Mouse (Mus musculus) heart, postnatal 0 days (tissue): ENCODE results near the gene Tulp1.

Experiments
- CTCF ChIP-seq: IDR thresholded peaks from 2 replicates; pipeline ENCODE4 v1.5.1; 2016; ENCODE audit warnings: antibody characterized with exemption, control low read depth, low read depth
- EP300 ChIP-seq: IDR thresholded peaks from 2 replicates; pipeline ENCODE4 v1.6.1; 2016; ENCODE audit warnings: antibody characterized with exemption, low read depth

- TF ChIP-seq CTCF (no peak), EP300 (no peak)
Observed at GRCm38 (mm10) chr17:28330232-28330546, 34.8 kb downstream of the Tulp1 start.
